Mouse (Mus musculus) lung, embryonic 15.5 days (tissue): ENCODE results near the gene Cd34. TPM values are rescaled to one million over a fixed set of nuclear protein-coding genes. Genes with fewer than 3 reads are reported as not detected.

Source experiments
- ATAC-seq: fragments of 200-750 bp; cut with Nextera tagmentation; 2 replicates; pipeline ENCODE4 v1.8.0; 2017; ENCODE audit warnings: moderate number of reproducible peaks, borderline replicate concordance; ENCODE audit not compliant: low FRiP score, low TSS enrichment; ENCODE audit errors: extremely low read depth
- H3K27ac ChIP-seq: fragments of 300-500 bp; sonication (generic); 2 replicates; pipeline ENCODE4 v1.5.1; 2015; ENCODE audit warnings: moderate library complexity, mild to moderate bottlenecking, inconsistent platforms
- H3K27me3 ChIP-seq: fragments of 300-500 bp; sonication (generic); 2 replicates; pipeline ENCODE4 v1.6.1; 2015; ENCODE audit warnings: inconsistent platforms
- H3K36me3 ChIP-seq: fragments of 300-500 bp; sonication (generic); 2 replicates; pipeline ENCODE4 v1.6.1; 2015; ENCODE audit warnings: inconsistent platforms
- H3K4me1 ChIP-seq: fragments of 300-500 bp; sonication (generic); 2 replicates; pipeline ENCODE4 v1.6.1; 2015; ENCODE audit warnings: inconsistent platforms
- H3K4me2 ChIP-seq: fragments of 300-500 bp; sonication (generic); 2 replicates; pipeline ENCODE4 v1.6.1; 2015; ENCODE audit warnings: inconsistent platforms, mild to moderate bottlenecking, moderate library complexity
- H3K4me3 ChIP-seq: fragments of 300-500 bp; sonication (generic); 2 replicates; pipeline ENCODE4 v1.5.1; 2015; ENCODE audit warnings: mild to moderate bottlenecking, inconsistent platforms
- H3K9ac ChIP-seq: fragments of 300-500 bp; sonication (generic); 2 replicates; pipeline ENCODE4 v1.6.1; 2015; ENCODE audit warnings: inconsistent platforms
- H3K9me3 ChIP-seq: fragments of 300-500 bp; sonication (generic); 2 replicates; pipeline ENCODE4 v1.6.1; 2016; ENCODE audit warnings: inconsistent platforms
- WGBS: fragments of 180-500 bp; shearing (Covaris S2); methylation state at CpG from one replicate; pipeline ENCODE4 v1.1.7; 2015; 5-methylcytosine and 5-hydroxymethylcytosine counted together
- polyA plus RNA-seq: library from polyadenylated mRNA; unstranded; fragments of >200 nt; fragmentation: Nextera tagmentation; extraction: Ambion mirVana; gene quantifications from 2 replicates; pipeline ENCODE4 v1.2.1, GENCODE M21; 2015

Cd34 gene
- polyA plus RNA-seq, result 179 and 183 TPM in 2 replicates

GRCm38 (mm10) chr1:194938715-194939114 lies at the start of gene Cd34:
Cd34 (plus strand) TSS chr1:194938819.
- H3K9ac ChIP-seq, result peak within 1 kb of the TSS; percentile 55
- H3K27me3 ChIP-seq, result peaks cover 9% of the 10 kb centered on the region
- under 1% methylated on average over 26 of the region's 26 CpGs for WGBS
- H3K4me3 ChIP-seq, result peak within 1 kb of the TSS; percentile 50
- H3K4me2 ChIP-seq, result peak within 1 kb of the TSS; percentile 71
- H3K9me3 ChIP-seq, result no peaks in the 10 kb centered on the region
- peak; percentile 97 for ATAC-seq
- peaks cover 11% of the 10 kb centered on the region for H3K4me1 ChIP-seq
- H3K27ac ChIP-seq, result peak within 1 kb of the TSS; percentile 52
- no peaks in the 10 kb centered on the region for H3K36me3 ChIP-seq

DNA sequence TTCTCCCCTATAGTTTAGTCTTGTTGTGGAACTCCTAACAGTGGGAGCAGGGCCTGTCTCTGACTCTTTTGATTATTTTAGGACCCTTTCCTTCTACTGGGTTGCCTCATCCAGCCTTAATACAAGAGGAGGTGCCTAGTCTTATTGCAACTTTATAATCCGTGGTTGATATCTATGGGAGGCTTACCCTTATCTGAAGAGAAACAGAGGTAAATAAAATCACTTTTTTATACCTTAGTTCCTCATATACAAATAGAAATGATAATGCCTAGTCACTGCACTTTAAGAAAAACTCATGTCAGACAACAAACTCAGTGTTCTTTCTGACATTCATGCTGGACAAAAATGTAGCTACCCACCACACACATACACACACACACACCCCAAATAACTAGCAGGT lies 44.1 kb upstream of the Cd34 start:
- Histone ChIP-seq H3K27me3 (no peaks in the 10 kb centered on the region), H3K4me1 (no peaks in the 10 kb centered on the region), H3K36me3 (no peaks in the 10 kb centered on the region), H3K27ac (no peak overlapping the region), H3K9me3 (no peaks in the 10 kb centered on the region), H3K4me2 (no peak overlapping the region), H3K4me3 (no peak overlapping the region), H3K9ac (no peak overlapping the region)
- 37% methylated on average over 1 of the region's 1 CpGs for WGBS
- ATAC-seq, result no peak

DNA sequence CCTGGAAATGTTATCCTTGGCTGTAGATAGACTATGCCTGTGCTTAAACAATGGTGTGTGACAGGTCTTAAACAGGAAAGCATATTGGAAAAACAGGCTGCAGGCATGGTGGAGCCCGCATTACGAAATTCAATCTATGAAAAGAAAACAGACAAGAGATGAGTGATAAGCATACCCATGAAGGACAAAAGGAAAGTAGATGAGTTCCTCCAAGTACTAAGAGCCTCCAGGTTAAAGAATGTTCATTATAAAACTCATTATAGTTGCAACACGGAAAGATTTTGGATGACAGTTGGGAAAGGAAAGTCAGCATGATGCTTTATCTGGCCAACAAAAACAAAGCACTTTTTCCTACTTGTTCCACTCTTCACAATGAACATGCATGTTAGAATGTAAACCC lies 43.3 kb upstream of the Cd34 start:
- ATAC-seq, result no peak
- H3K36me3 ChIP-seq, result no peaks in the 10 kb centered on the region
- no peak overlapping the region for H3K4me3 ChIP-seq
- H3K4me2 ChIP-seq, result no peak overlapping the region
- WGBS, result 72% methylated on average over 3 of the region's 3 CpGs
- no peak overlapping the region for H3K27ac ChIP-seq
- H3K9me3 ChIP-seq, result no peaks in the 10 kb centered on the region
- no peaks in the 10 kb centered on the region for H3K27me3 ChIP-seq
- H3K4me1 ChIP-seq, result no peaks in the 10 kb centered on the region
- no peak overlapping the region for H3K9ac ChIP-seq

- no peak overlapping the region for H3K9ac ChIP-seq
- H3K4me2 ChIP-seq, result no peak overlapping the region
- H3K9me3 ChIP-seq, result no peaks in the 10 kb centered on the region
- H3K36me3 ChIP-seq, result no peaks in the 10 kb centered on the region
- H3K27me3 ChIP-seq, result no peaks in the 10 kb centered on the region
- ATAC-seq, result no peak
- no peak overlapping the region for H3K27ac ChIP-seq
- H3K4me3 ChIP-seq, result no peak overlapping the region
- H3K4me1 ChIP-seq, result no peaks in the 10 kb centered on the region
Measured at GRCm38 (mm10) chr1:194901075-194901474, 37.5 kb upstream of the Cd34 start.

DNA sequence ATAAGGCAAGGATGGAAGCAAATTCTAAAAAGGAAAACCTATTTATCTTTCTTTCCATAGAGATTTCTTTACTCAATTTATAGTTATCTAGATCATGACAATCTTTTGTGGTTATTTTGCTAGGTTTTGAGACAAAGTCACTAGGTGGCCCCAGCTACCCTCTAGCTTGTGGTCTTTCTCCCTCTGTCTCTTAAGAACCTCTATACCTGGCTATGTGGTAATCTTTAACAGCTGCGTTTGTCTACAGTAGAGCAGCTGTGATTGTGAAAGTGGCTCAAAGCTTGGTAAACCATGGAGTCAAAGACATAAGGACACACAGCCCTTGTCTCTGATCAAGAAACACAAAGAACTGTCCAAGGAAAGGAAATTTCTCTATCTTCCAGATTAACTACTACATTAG lies 36.8 kb upstream of the Cd34 start:
- Histone ChIP-seq H3K27ac (no peak overlapping the region), H3K27me3 (no peaks in the 10 kb centered on the region), H3K4me1 (no peaks in the 10 kb centered on the region), H3K9ac (no peak overlapping the region), H3K4me2 (no peak overlapping the region), H3K9me3 (no peaks in the 10 kb centered on the region), H3K36me3 (no peaks in the 10 kb centered on the region), H3K4me3 (no peak overlapping the region)
- 53% methylated on average over 1 of the region's 1 CpGs for WGBS
- ATAC-seq, result no peak

GRCm38 (mm10) chr1:194908956-194909355 lies 29.7 kb upstream of the Cd34 start:
- Histone ChIP-seq H3K9ac (no peak overlapping the region), H3K4me1 (no peaks in the 10 kb centered on the region), H3K27ac (no peak overlapping the region), H3K36me3 (no peaks in the 10 kb centered on the region), H3K4me2 (no peak overlapping the region), H3K9me3 (no peaks in the 10 kb centered on the region), H3K4me3 (no peak overlapping the region), H3K27me3 (no peaks in the 10 kb centered on the region)
- ATAC-seq, result no peak

DNA sequence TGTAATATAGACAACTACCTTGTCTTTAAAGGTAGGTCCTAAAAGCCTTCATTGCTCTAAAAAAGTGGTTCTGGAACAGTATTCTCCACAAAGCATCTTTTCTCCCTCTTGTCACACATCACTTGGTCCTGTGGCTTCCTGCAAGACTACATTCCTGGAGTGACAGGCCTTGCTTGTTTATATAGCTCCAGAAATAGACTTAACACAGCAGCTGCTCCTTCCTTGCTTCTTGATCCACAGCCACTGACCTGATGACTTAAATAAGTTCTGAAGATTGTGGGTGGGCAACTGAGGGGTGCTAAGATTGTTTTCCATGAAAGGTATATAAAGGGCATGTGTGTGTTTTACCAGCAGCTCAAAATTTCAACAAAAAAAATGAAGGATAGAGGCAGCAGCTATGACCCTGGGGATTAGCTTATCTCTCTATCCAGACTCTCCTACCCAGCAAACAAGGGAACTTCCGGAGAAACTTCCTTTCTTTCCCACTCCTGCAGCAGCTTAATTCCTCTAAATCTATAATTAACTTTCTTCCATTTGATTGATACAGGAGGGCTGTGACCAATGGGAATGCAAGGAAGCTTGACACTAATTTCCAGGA lies 12.8 kb upstream of the Cd34 start:
- Histone ChIP-seq H3K9me3 (no peaks in the 10 kb centered on the region), H3K27ac (peak overlapping the region; percentile 69), H3K36me3 (no peaks in the 10 kb centered on the region), H3K4me2 (no peak overlapping the region), H3K27me3 (no peaks in the 10 kb centered on the region), H3K9ac (no peak overlapping the region), H3K4me3 (no peak overlapping the region), H3K4me1 (peaks cover 44% of the 10 kb centered on the region)
- ATAC-seq, result peak; percentile 28; the same call in 1 of the 2 replicates
- 17% methylated on average over 1 of the region's 1 CpGs for WGBS

DNA sequence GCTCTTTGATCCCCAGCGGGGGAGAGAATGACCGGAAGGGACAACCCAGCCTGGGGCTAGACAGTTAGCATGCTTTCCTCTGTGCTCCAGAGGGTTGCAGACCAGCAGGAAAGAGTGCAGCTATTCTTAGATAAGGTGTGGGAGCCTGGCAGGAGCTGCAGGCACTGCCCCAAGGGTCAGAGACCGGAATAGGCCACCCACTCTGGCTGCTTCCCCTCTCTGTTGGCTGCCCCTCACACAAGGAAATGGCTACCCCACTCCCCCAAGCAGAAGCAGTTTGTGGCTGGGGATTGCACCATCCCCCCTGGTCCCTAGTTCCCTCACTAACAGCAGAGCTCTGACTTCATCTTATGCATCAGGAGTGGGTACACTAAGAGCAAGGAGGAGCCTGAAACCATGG lies 10.7 kb upstream of the Cd34 start:
- Histone ChIP-seq H3K27me3 (no peaks in the 10 kb centered on the region), H3K9ac (no peak overlapping the region), H3K36me3 (no peaks in the 10 kb centered on the region), H3K9me3 (no peaks in the 10 kb centered on the region), H3K4me1 (peaks cover 47% of the 10 kb centered on the region), H3K4me3 (no peak overlapping the region), H3K27ac (peak overlapping the region; percentile 69), H3K4me2 (no peak overlapping the region)
- 60% methylated on average over 3 of the region's 3 CpGs for WGBS
- ATAC-seq, result peak; percentile 70

DNA sequence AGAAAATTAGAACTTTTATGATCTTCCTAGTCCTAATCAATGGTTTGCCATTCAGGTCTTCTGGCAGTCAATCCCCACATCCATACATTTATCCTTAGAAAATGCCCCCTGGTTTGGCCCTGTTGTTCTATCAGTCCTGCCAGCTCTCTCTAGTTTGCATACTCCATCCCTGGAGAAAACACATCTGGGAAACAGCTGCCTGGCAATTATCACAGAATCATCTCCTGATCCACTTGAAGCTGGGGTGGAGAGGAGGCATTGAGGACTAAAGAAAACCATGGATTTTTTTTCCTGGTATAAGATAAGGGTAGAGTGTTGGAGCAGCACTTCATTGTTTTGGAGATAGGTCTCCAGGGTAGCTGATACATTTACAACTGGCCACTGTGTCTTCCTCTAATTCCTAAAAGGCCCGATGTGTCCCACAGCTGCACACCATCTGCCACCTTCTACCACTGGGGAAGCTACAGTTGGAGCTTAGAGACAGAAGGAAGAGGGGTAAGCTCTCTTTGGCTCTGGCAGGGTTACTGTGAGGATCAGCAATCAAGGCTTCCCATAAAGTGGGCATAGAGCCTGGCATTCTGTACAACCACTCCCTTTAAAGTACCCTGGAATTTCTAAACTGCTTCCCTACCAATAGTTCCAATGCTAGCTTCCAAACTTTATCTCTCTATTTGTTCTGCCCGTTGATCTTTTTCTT lies 9.2 kb upstream of the Cd34 start:
- ATAC-seq, result peak; percentile 28; the same call in 1 of the 2 replicates
- WGBS, result 56% methylated on average over 2 of the region's 2 CpGs
- Histone ChIP-seq H3K27me3 (no peaks in the 10 kb centered on the region), H3K9me3 (no peaks in the 10 kb centered on the region), H3K27ac (peak overlapping the region; percentile 84), H3K4me3 (no peak overlapping the region), H3K9ac (no peak overlapping the region), H3K4me2 (no peak overlapping the region), H3K4me1 (peaks cover 47% of the 10 kb centered on the region), H3K36me3 (no peaks in the 10 kb centered on the region)

DNA sequence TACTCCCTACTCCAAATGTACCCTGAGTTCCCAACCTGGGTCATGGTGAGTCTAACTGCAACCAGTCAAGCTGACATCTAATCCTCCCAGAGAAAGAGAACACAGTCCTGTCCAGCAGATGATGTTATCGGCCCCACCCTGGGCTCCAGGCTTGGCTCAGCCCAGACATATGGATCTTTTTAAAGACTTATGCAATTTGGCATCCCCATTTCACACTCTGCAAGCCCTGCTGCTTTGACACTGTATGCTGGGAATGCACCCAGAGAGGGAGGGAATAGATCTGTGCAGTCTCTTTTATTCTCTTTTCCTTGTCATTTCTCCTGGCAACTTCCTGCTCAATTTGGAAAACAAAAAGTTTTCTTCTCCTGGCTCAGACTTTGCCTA lies 8.7 kb upstream of the Cd34 start:
- Histone ChIP-seq H3K4me1 (peaks cover 46% of the 10 kb centered on the region), H3K36me3 (no peaks in the 10 kb centered on the region), H3K27ac (peak overlapping the region; percentile 84), H3K4me3 (no peak overlapping the region), H3K9me3 (no peaks in the 10 kb centered on the region), H3K9ac (no peak overlapping the region), H3K4me2 (no peak overlapping the region), H3K27me3 (no peaks in the 10 kb centered on the region)
- WGBS, result 43% methylated on average over 1 of the region's 1 CpGs
- ATAC-seq, result peak; percentile 89

DNA sequence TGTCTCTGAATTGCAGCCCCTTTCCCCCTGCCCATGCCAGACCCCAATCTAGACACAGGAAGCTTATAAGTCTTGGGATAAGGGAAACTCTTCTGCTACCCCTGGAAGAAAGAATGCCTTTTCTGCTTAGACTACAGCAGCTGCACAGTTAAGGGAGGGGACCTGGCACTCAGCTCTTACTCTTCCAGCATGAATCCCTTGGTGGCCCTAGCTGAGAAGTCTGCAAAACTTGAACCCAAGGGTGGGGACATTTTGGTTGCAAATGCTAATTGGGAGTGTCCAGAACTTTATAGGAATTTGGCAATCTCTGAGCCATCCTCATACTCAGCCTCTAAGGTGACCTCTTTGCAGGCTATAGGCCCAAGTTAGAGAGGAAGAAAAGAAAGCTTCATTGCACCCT lies 7.9 kb upstream of the Cd34 start:
- ATAC-seq, result no peak
- peak overlapping the region; percentile 84 for H3K27ac ChIP-seq
- no peak overlapping the region for H3K9ac ChIP-seq
- H3K9me3 ChIP-seq, result no peaks in the 10 kb centered on the region
- no peaks in the 10 kb centered on the region for H3K36me3 ChIP-seq
- peaks cover 39% of the 10 kb centered on the region for H3K4me1 ChIP-seq
- no peaks in the 10 kb centered on the region for H3K27me3 ChIP-seq
- no peak overlapping the region for H3K4me2 ChIP-seq
- no peak overlapping the region for H3K4me3 ChIP-seq

DNA sequence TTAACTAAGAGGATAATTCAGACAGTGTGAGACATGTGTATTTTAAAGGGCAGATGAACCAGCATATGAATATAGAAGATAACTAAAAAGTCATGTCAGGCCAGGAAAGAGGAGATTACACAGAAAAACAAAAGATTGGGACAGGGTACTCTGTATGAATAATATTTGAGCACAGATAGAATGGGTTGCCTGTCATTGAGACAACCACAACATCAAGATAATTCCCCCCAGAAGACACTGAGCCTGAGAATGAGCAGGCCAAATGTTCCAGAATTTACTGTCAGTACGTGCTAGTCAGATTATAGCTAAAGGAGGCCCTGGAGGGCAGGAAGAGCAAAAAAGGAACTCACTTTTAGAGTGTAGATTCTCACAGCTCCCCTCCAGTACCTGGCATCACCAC lies 3.3 kb upstream of the Cd34 start:
- no peak overlapping the region for H3K4me2 ChIP-seq
- 42% methylated on average over 1 of the region's 1 CpGs for WGBS

More for the DNA sequence above, 3.3 kb upstream of the Cd34 start:
- no peak overlapping the region for H3K9ac ChIP-seq
- H3K4me3 ChIP-seq, result no peak overlapping the region
- H3K27ac ChIP-seq, result no peak overlapping the region
- H3K27me3 ChIP-seq, result peaks cover 9% of the 10 kb centered on the region
- H3K9me3 ChIP-seq, result no peaks in the 10 kb centered on the region
- H3K36me3 ChIP-seq, result no peaks in the 10 kb centered on the region
- H3K4me1 ChIP-seq, result peaks cover 18% of the 10 kb centered on the region
- ATAC-seq, result no peak
